Mouse (Mus musculus): Measurements from ENCODE around the gene Cracr2b.

Gene Cracr2b

DNA sequence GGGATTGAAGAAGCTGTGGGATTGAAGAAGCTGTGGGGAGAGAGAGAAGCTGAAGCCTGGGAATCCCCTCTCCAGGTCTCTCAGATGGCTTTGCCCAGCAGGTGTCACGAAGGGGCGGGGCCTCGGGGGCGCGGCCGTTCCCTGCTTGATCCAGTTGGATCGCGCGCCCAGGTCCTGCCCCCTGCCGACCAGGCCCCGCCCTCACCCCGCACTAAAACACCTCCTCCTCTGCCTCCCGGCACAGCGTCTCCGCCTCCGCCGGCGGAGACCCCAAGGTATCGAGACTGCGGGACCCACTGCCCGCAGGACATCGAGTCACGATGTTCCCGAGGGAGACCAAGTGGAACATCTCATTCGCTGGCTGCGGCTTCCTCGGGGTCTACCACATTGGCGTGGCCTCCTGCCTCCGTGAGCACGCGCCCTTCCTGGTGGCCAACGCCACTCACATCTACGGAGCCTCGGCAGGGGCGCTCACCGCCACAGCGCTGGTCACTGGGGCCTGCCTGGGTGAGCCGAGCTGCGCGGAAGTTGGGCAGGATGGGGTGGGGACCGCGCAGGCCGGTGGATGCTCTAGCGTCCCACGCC lies 5.8 kb upstream of the Cracr2b start, which contains the start of gene Pnpla2:
Pnpla2 (plus strand) TSS at position 232 of the 585 bp plus-strand sequence.
- peak; percentile 91 for DNase-seq (ENCODE audit: low spot score)

- DNase-seq (ENCODE audit: low spot score), result no peak
Measured at GRCm38 (mm10) chr7:141455610-141456314, 5.1 kb upstream of the Cracr2b start.

- no peak for DNase-seq (ENCODE audit: low spot score)
Measured at GRCm38 (mm10) chr7:141456739-141457138, 4.2 kb upstream of the Cracr2b start.

- DNase-seq (ENCODE audit: low spot score), result no peak
Measured at GRCm38 (mm10) chr7:141457236-141457635, 3.7 kb upstream of the Cracr2b start.

GRCm38 (mm10) chr7:141457986-141458660 lies 2.8 kb upstream of the Cracr2b start:
- DNase-seq (ENCODE audit: low spot score), result no peak

DNA sequence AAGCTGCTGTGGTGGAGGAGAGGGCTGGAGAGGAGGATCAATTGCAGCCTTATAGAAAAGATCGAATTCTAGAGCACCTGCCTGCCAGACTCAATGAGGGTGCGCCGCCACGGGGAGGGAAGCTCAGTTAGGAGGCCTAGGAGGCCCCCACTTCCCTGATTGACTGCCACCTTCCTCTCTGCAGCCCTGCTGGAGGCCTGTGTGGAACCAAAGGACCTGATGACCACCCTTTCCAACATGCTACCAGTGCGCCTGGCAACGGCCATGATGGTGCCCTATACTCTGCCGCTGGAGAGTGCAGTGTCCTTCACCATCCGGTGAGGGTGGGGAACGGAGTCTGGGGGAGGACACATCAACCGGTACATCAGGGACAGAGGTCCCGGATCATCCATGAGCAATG lies 2.2 kb upstream of the Cracr2b start:
- DNase-seq (ENCODE audit: low spot score), result no peak

DNA sequence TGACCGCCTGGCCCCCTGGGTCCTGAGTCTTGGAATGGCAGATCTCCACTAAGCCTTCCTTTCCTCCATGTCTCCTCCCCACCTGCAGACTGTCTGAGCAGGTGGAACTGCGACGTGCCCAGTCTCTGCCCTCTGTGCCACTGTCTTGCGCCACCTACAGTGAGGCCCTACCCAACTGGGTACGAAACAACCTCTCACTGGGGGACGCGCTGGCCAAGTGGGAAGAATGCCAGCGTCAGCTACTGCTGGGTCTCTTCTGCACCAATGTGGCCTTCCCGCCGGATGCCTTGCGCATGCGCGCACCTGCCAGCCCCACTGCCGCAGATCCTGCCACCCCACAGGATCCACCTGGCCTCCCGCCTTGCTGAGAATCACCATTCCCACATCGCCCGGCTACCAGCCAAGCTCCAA lies 1.6 kb upstream of the Cracr2b start:
- DNase-seq (ENCODE audit: low spot score), result no peak

- no peak for DNase-seq (ENCODE audit: low spot score)
Measured at GRCm38 (mm10) chr7:141460001-141460390, 898 bp upstream of the Cracr2b start.

- DNase-seq (ENCODE audit: low spot score), result no peak
Measured at GRCm38 (mm10) chr7:141461521-141462332, 833 bp downstream of the Cracr2b start.

DNA sequence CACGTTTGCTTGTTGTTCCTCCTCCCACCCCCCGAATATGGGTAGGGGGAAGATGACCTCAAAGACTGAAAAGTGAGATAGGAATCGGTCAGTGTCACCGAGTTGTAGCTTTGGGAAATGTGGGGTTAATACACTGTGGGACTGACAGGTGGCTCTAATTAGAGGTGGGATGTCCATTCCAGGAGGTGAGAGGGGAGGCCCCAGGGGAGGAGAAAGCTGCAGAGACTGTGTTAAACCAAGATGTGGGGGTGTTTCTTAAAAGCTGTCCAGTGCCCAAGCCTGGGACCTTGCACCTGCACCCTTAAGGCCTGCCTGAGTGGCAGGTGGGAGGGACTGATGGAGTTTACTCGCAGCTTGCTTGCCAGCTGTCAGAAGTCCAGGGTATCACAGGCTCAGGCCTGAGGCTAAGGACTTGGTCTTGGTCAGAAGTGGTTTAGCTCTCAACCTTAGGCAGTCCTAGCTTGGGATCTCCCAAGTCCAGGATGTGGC lies 1.5 kb downstream of the Cracr2b start:
- DNase-seq (ENCODE audit: low spot score), result no peak

DNA sequence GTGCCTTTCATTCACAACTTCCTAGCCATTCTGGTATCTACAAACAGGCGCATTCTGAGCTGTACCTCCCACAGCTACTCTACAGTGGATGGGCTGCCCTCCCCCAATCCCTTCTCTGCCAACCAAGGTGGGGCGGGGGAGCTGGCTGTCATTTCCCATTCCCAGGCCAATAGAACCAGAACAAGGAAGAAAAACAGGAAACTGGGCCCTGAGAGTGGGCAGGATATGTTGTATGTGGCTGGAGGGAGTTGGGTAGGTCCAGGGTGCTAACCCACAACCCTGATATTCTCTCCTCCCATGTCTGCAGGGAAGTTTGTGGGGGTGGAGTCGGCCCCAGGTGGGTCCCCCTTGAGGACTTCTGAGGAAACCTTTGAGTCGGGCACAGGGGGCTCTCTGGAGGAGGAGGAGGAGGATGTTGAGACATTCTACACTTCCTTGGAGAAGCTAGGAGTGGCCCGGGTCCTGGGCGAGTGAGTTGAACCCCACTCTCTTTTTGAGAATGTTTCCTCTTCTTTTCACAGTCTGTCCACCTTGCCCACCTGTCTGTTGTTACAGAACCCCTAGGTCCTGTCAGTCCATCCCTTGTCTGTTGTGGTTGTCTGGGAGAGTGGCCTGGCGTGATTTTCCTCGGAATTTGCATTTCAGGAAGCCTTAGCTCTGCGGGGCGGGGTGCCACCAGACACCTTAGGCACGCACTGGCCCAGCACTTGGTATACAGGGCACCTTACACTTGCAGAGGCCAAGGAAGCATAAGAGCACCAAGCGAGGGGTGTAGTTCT lies 3.1 kb downstream of the Cracr2b start:
- peak; percentile 7 for DNase-seq (ENCODE audit: low spot score)

DNA sequence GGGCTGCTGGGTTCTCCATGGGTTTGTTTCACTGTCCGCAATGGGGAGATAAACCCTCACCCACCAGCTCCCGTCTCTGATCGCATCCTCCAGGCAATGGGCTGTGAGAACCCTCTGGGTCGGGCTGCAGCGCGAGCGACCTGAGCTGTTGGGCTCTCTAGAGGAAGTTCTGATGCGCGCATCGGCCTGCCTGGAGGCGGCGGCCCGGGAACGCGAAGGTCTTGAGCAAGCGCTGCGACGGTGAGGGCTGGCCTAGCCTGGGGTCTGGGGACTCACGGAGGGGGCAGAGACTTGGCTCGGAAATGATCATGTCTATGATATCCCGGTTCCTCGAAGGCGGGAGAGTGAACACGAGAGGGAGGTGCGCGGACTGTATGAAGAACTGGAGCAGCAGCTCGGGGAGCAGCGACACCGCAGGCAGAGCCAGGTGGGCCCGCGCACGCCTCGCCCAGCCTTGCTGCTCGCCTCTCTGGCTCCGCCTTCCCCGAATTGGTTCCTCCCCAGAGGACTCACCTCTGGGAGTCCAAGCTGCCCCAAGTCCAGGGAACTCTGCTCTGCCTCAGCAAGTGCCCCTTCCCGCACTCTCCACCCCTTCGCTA lies 3.8 kb downstream of the Cracr2b start:
- DNase-seq (ENCODE audit: low spot score), result peak; percentile 66

DNA sequence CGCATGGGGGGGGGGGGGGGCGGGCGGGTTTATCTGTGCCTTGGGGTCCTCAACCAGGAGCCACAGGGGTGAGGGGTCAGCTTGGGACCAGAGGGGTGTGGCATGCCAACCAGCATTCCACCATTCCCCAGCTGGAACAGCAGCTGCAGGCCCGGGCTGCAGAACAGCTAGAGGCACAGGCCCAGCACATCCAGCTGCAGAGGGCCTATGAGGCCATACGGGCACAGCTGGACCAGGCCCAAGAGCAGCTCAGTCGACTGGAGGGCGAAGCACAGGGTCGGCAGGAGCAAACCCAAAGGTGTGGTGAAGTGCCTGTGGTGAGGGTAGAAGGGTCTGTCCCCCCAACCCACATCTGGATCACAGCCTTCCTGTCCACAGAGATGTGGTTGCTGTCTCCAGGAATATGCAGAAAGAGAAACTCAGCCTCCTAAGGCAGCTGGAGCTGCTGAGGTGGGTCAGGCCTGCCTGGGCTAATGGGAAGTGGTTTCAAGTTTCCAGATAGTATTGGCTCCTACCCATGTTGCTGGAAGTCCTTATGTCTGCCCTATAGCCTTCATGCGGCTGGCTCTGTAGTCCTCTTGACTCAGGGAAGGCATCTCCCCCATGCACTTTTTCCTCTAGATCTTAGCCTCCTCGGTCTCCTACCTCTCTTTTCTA lies 4.6 kb downstream of the Cracr2b start:
- DNase-seq (ENCODE audit: low spot score), result peak; percentile 30

- no peak for DNase-seq (ENCODE audit: low spot score)
Measured at GRCm38 (mm10) chr7:141466045-141466394, 5.1 kb downstream of the Cracr2b start.

DNA sequence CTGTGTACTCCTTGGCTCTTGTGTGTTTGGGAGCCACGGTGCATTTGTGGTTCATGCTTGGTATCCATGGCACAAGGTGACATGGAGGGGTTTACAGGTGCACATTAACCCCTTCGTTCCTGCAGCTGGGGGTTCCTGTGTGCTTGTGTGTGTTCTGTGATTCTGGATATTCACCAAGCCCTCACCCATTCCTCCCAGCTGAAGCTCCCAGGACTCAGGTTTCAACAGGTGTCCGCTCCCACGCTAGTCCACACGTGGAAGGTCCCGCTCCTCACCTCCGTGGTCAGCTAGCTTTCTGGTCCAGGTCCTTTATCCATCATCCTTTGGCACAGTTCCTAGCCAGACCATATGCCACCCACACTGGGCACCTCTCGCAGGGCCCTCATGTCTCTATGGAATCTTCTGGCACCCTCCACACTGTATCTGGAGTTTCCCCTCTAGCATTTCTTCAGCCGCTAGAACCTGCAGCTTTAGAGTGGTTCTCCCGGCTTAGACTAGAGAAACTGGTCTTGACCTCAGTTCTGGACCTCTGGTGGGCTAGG lies 5.8 kb downstream of the Cracr2b start:
- no peak for DNase-seq (ENCODE audit: low spot score)

GRCm38 (mm10) chr7:141467230-141468030 lies 6.5 kb downstream of the Cracr2b start, which contains the start of gene Cd151:
Cd151 (plus strand) TSS chr7:141467392.
- DNase-seq (ENCODE audit: low spot score), result peak; percentile 85

GRCm38 (mm10) chr7:141468164-141468521 lies 7.2 kb downstream of the Cracr2b start:
- DNase-seq (ENCODE audit: low spot score), result peak; percentile 48

GRCm38 (mm10) chr7:141468522-141469211 lies 7.8 kb downstream of the Cracr2b start:
- no peak for DNase-seq (ENCODE audit: low spot score)

- DNase-seq (ENCODE audit: low spot score), result no peak
Measured at GRCm38 (mm10) chr7:141469352-141469751, 8.5 kb downstream of the Cracr2b start.
